Mouse (Mus musculus): Measurements from ENCODE around the gene Nckipsd. TPM values are rescaled to one million over a fixed set of nuclear protein-coding genes. Genes with fewer than 3 reads are reported as not detected.

Gene Nckipsd
- polyA plus RNA-seq, 1 experiment from 2014 or later = 14.5 TPM

GRCm38 (mm10) chr9:108795281-108795680 is 12.9 kb upstream of the Nckipsd start:
- Histone ChIP-seq H3K9me3 (ENCODE audit: control insufficient read depth, low read length) (no peaks in the 10 kb centered on the region), H3K4me1 (ENCODE audit: control insufficient read depth, insufficient read depth, low read length) (peaks cover 9% of the 10 kb centered on the region; the same call in 1 of the 2 replicates), H3K4me2 (ENCODE audit: low read depth) (no peak overlapping the region), H3K27ac (ENCODE audit: low read depth, low read length) (no peak overlapping the region), H3K4me3 (ENCODE audit: low read depth, low read length) (no peak overlapping the region), H3K27me3 (ENCODE audit: control insufficient read depth, insufficient read depth, low read length) (no peaks in the 10 kb centered on the region), H3K36me3 (ENCODE audit: control insufficient read depth, insufficient read depth, low read length) (peaks cover 8% of the 10 kb centered on the region), H3K9ac (ENCODE audit: low read length) (no peak overlapping the region)
- DNase-seq (ENCODE audit: low spot score) = no peak
- WGBS = 64% methylated on average over 2 of the region's 2 CpGs
- no peak for ATAC-seq (ENCODE audit: insufficient read depth, low FRiP score, low TSS enrichment)

- Histone ChIP-seq H3K27ac (ENCODE audit: low read depth, low read length) (no peak overlapping the region), H3K4me1 (ENCODE audit: control insufficient read depth, insufficient read depth, low read length) (peaks cover 9% of the 10 kb centered on the region; the same call in 1 of the 2 replicates), H3K4me3 (ENCODE audit: low read depth, low read length) (no peak overlapping the region), H3K36me3 (ENCODE audit: control insufficient read depth, insufficient read depth, low read length) (peaks cover 8% of the 10 kb centered on the region), H3K9ac (ENCODE audit: low read length) (no peak overlapping the region), H3K27me3 (ENCODE audit: control insufficient read depth, insufficient read depth, low read length) (no peaks in the 10 kb centered on the region), H3K9me3 (ENCODE audit: control insufficient read depth, low read length) (no peaks in the 10 kb centered on the region), H3K4me2 (ENCODE audit: low read depth) (no peak overlapping the region)
- ATAC-seq (ENCODE audit: insufficient read depth, low FRiP score, low TSS enrichment) (no peak; the same call in 1 of the 2 replicates), DNase-seq (ENCODE audit: low spot score) (peak; percentile 21)
- WGBS = 34% methylated on average over 11 of the region's 11 CpGs
These were observed 12.4 kb upstream of the Nckipsd start for GRCm38 (mm10) chr9:108795762-108796161.

GRCm38 (mm10) chr9:108796351-108796981 is 11.7 kb upstream of the Nckipsd start:
- Histone ChIP-seq H3K27me3 (ENCODE audit: control insufficient read depth, insufficient read depth, low read length) (no peaks in the 10 kb centered on the region), H3K4me1 (ENCODE audit: control insufficient read depth, insufficient read depth, low read length) (peaks cover 9% of the 10 kb centered on the region; the same call in 1 of the 2 replicates), H3K36me3 (ENCODE audit: control insufficient read depth, insufficient read depth, low read length) (peaks cover 8% of the 10 kb centered on the region), H3K27ac (ENCODE audit: low read depth, low read length) (no peak overlapping the region), H3K9ac (ENCODE audit: low read length) (no peak overlapping the region), H3K4me2 (ENCODE audit: low read depth) (no peak overlapping the region), H3K9me3 (ENCODE audit: control insufficient read depth, low read length) (no peaks in the 10 kb centered on the region), H3K4me3 (ENCODE audit: low read depth, low read length) (no peak overlapping the region)
- WGBS = 85% methylated on average over 4 of the region's 4 CpGs
- DNase-seq (ENCODE audit: low spot score) (no peak), ATAC-seq (ENCODE audit: insufficient read depth, low FRiP score, low TSS enrichment) (no peak)

GRCm38 (mm10) chr9:108797477-108797876 is 10.7 kb upstream of the Nckipsd start:
- DNase-seq (ENCODE audit: low spot score) = no peak
- H3K36me3 ChIP-seq (ENCODE audit: control insufficient read depth, insufficient read depth, low read length) = peaks cover 8% of the 10 kb centered on the region
- no peak overlapping the region for H3K27ac ChIP-seq (ENCODE audit: low read depth, low read length)
- H3K4me1 ChIP-seq (ENCODE audit: control insufficient read depth, insufficient read depth, low read length) = 0 out of 2 replicates have a peak, but pooled peaks cover 5% of the 10 kb centered on the region
- H3K4me2 ChIP-seq (ENCODE audit: low read depth) = no peak overlapping the region
- no peaks in the 10 kb centered on the region for H3K9me3 ChIP-seq (ENCODE audit: control insufficient read depth, low read length)
- 90% methylated on average over 7 of the region's 7 CpGs for WGBS
- no peaks in the 10 kb centered on the region for H3K27me3 ChIP-seq (ENCODE audit: control insufficient read depth, insufficient read depth, low read length)
- H3K4me3 ChIP-seq (ENCODE audit: low read depth, low read length) = no peak overlapping the region
- H3K9ac ChIP-seq (ENCODE audit: low read length) = no peak overlapping the region
- no peak for ATAC-seq (ENCODE audit: insufficient read depth, low FRiP score, low TSS enrichment)

- 0 out of 2 replicates have a peak, but pooled peaks cover 2% of the 10 kb centered on the region for H3K4me1 ChIP-seq (ENCODE audit: control insufficient read depth, insufficient read depth, low read length)
- no peak overlapping the region for H3K27ac ChIP-seq (ENCODE audit: low read depth, low read length)
- ATAC-seq (ENCODE audit: insufficient read depth, low FRiP score, low TSS enrichment) (no peak), DNase-seq (ENCODE audit: low spot score) (no peak)
- peaks cover 10% of the 10 kb centered on the region for H3K36me3 ChIP-seq (ENCODE audit: control insufficient read depth, insufficient read depth, low read length)
- H3K9me3 ChIP-seq (ENCODE audit: control insufficient read depth, low read length) = no peaks in the 10 kb centered on the region
- no peaks in the 10 kb centered on the region for H3K27me3 ChIP-seq (ENCODE audit: control insufficient read depth, insufficient read depth, low read length)
- H3K4me2 ChIP-seq (ENCODE audit: low read depth) = no peak overlapping the region
- H3K4me3 ChIP-seq (ENCODE audit: low read depth, low read length) = no peak overlapping the region
- H3K9ac ChIP-seq (ENCODE audit: low read length) = no peak overlapping the region
- 86% methylated on average over 5 of the region's 5 CpGs for WGBS
These were observed 9.6 kb upstream of the Nckipsd start for GRCm38 (mm10) chr9:108798508-108799075.

- peaks cover 17% of the 10 kb centered on the region for H3K36me3 ChIP-seq (ENCODE audit: control insufficient read depth, insufficient read depth, low read length)
- 89% methylated on average over 3 of the region's 3 CpGs for WGBS
- no peak for ATAC-seq (ENCODE audit: insufficient read depth, low FRiP score, low TSS enrichment)
These were observed 8.6 kb upstream of the Nckipsd start for GRCm38 (mm10) chr9:108799564-108799963.

GRCm38 (mm10) chr9:108805768-108806167 is 2.4 kb upstream of the Nckipsd start:
- H3K4me3 ChIP-seq (ENCODE audit: low read depth, low read length) = no peak overlapping the region
- no peak for DNase-seq (ENCODE audit: low spot score)
- no peak overlapping the region for H3K4me2 ChIP-seq (ENCODE audit: low read depth)
- H3K4me1 ChIP-seq (ENCODE audit: control insufficient read depth, insufficient read depth, low read length) = peaks cover 4% of the 10 kb centered on the region
- H3K9me3 ChIP-seq (ENCODE audit: control insufficient read depth, low read length) = no peaks in the 10 kb centered on the region
- no peak overlapping the region for H3K9ac ChIP-seq (ENCODE audit: low read length)
- no peaks in the 10 kb centered on the region for H3K27me3 ChIP-seq (ENCODE audit: control insufficient read depth, insufficient read depth, low read length)
- WGBS = 90% methylated on average over 8 of the region's 8 CpGs
- H3K36me3 ChIP-seq (ENCODE audit: control insufficient read depth, insufficient read depth, low read length) = peaks cover 23% of the 10 kb centered on the region
- H3K27ac ChIP-seq (ENCODE audit: low read depth, low read length) = no peak overlapping the region
- ATAC-seq (ENCODE audit: insufficient read depth, low FRiP score, low TSS enrichment) = no peak

More at GRCm38 (mm10) chr9:108799564-108799963, 8.6 kb upstream of the Nckipsd start:
- Histone ChIP-seq H3K9me3 (ENCODE audit: control insufficient read depth, low read length) (no peaks in the 10 kb centered on the region), H3K4me3 (ENCODE audit: low read depth, low read length) (no peak overlapping the region), H3K27me3 (ENCODE audit: control insufficient read depth, insufficient read depth, low read length) (no peaks in the 10 kb centered on the region), H3K27ac (ENCODE audit: low read depth, low read length) (no peak overlapping the region), H3K9ac (ENCODE audit: low read length) (no peak overlapping the region), H3K4me1 (ENCODE audit: control insufficient read depth, insufficient read depth, low read length) (no peaks in the 10 kb centered on the region), H3K4me2 (ENCODE audit: low read depth) (no peak overlapping the region)
- no peak for DNase-seq (ENCODE audit: low spot score)

GRCm38 (mm10) chr9:108806379-108806778 is 1.8 kb upstream of the Nckipsd start:
- no peaks in the 10 kb centered on the region for H3K9me3 ChIP-seq (ENCODE audit: control insufficient read depth, low read length)
- H3K36me3 ChIP-seq (ENCODE audit: control insufficient read depth, insufficient read depth, low read length) = peaks cover 23% of the 10 kb centered on the region
- ATAC-seq (ENCODE audit: insufficient read depth, low FRiP score, low TSS enrichment) (no peak), DNase-seq (ENCODE audit: low spot score) (no peak)
- H3K4me3 ChIP-seq (ENCODE audit: low read depth, low read length) = no peak overlapping the region
- peaks cover 4% of the 10 kb centered on the region for H3K4me1 ChIP-seq (ENCODE audit: control insufficient read depth, insufficient read depth, low read length)
- no peaks in the 10 kb centered on the region for H3K27me3 ChIP-seq (ENCODE audit: control insufficient read depth, insufficient read depth, low read length)
- no peak overlapping the region for H3K27ac ChIP-seq (ENCODE audit: low read depth, low read length)
- no peak overlapping the region for H3K9ac ChIP-seq (ENCODE audit: low read length)
- no peak overlapping the region for H3K4me2 ChIP-seq (ENCODE audit: low read depth)

- ATAC-seq (ENCODE audit: insufficient read depth, low FRiP score, low TSS enrichment) (no peak), DNase-seq (ENCODE audit: low spot score) (no peak)
- Histone ChIP-seq H3K27me3 (ENCODE audit: control insufficient read depth, insufficient read depth, low read length) (no peaks in the 10 kb centered on the region), H3K4me2 (ENCODE audit: low read depth) (no peak overlapping the region), H3K36me3 (ENCODE audit: control insufficient read depth, insufficient read depth, low read length) (peaks cover 23% of the 10 kb centered on the region), H3K27ac (ENCODE audit: low read depth, low read length) (no peak overlapping the region), H3K4me3 (ENCODE audit: low read depth, low read length) (no peak overlapping the region), H3K9me3 (ENCODE audit: control insufficient read depth, low read length) (no peaks in the 10 kb centered on the region), H3K9ac (ENCODE audit: low read length) (no peak overlapping the region), H3K4me1 (ENCODE audit: control insufficient read depth, insufficient read depth, low read length) (peaks cover 4% of the 10 kb centered on the region)
- 97% methylated on average over 1 of the region's 1 CpGs for WGBS
These were observed 1.3 kb upstream of the Nckipsd start for GRCm38 (mm10) chr9:108806831-108807230.

All from neural tube, embryonic 11.5 days (tissue).